Mouse (Mus musculus): ENCODE measurements around the gene Chst10.

DNA sequence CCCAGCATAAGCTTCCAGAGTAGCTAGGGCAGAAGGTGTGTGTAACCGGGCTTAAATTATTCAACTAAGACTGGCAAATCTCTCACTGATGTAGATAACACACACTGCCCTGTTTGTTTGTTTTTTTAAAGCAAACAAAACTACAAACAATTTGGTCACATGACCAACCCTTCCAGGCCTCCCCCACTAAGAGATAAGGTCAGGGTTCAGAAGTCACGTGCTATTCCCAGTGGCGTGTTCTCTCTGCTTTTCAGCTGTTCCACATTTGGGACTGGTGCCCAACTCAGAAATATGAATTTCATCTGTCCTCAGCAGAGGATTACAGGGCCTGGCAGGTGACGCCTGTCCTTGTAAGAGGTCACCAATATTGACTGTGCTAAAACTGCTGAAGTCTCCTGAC, 15.2 kb downstream of the Chst10 start:
- TF ChIP-seq CTCF (conservative IDR thresholded peaks at IDR 0.05; ENCODE audit: insufficient read depth, insufficient read length, low read depth, low read length) (no peak), POLR2A (IDR thresholded peaks at IDR 0.05; ENCODE audit: low read depth, low read length) (no peak)
